Mouse (Mus musculus) neutrophil, adult 65 days (primary cell): Measurements from ENCODE around the gene Kif18b. TPM values are rescaled to one million over a fixed set of nuclear protein-coding genes. Genes with fewer than 3 reads are reported as not detected.

ENCODE experiments used
- total RNA-seq: library from RNA; stranded (reverse); gene quantifications from 2 replicates; pipeline ENCODE4 v1.2.4, GENCODE M21; 2023

Gene Kif18b
- 28.4 and 29.3 TPM in 2 replicates for total RNA-seq

DNA sequence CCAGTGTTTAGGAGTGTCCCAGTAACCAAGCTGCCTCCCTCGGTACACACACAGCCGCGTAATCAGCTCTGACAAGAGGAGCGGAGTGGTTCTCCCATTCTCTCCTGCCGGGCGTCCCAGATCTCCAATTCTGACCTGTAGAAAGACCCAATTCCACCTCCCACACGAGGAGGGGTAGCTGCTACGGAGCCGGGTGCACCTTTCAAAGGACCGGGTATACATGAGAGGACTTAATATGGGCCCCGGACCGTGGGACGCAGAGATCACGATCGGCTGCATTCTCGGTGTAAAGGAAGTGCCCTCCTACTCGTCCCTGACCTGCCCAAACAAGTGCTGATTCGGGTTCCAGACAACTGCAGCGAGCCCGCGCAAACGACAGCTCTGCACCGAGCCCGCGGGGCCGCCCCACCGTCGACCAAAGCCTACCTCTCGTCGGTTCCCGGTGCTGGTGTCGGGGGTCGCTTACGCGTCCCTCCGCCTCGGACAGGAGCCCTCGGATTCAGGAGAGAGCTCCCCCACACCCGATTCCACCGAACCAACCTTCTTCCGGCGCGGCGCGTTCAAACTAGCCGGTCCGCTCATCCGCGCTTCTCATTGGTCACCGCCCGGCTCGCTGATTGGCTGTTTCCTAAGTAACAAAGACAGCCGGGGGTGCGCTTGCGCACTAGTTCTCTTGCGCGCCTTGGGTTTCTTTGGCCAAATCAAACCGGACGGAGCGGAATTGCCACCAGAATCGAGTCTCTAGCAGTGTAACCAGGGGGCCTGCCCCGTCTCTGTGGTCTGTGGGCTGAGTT, at the start of gene Kif18b:
Kif18b (minus strand) TSS at position 568 of the 794 bp plus-strand sequence.

DNA sequence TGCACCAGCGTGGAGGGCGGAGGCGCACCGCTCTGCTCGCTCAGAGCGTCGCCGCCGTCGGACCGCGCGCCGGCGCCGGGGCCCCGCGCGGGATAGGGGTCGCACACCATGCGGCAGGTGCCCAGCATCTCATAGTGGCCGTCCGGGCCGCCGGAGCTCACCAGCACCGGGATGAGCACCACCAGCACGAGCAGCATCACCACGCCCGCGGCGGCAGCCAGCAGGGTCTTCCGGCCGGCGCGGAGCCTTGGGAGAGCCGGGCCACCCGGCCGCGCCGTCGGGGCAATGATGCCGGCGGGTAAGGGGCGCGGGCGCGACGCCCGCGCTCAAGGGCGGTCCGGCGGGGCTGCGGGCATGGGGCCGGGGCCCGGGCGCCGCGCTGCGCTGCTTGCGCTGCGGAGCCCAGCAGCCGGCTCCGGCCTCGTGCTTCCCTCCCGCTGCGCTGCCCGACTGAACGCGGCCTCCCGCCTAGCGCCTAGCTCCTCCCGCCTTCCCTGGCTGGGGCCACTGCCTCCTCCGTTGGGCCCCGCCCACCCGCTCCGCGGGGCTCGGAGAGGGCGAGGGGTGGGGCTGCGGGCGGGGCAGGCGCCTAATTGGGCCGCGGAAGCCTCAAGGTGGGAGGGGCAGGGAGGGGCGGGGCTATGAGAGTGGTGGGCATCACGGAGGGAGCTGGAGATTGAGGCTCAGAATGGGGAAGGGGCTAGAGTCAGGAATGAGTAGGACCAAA, 21.5 kb upstream of the Kif18b start, which contains the start of gene C1ql1:
C1ql1 (minus strand) TSS at position 424 of the 727 bp plus-strand sequence.

DNA sequence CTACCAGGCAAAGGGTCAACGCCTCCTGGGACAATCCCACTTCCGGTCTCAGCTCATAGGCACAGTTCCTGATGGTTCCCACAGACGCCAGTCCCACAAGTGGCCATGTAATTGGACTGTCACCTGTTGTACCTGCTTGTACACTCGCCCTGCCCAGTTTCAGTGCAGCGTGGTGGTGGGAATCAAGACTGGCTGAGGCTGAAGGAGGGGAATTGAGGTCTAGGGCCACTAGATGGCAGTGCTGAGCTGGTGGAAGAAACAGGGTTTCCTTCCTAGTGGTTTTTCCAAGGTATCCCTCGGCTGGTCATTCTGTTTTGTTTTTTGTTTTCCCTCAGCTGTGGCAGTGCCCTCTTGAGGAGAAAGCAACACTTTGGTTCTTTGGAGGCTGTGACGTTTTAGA, 24.2 kb downstream of the Kif18b start, which contains the start of gene Gfap:
Gfap (minus strand) TSS at position 150 of the 400 bp plus-strand sequence.

DNA sequence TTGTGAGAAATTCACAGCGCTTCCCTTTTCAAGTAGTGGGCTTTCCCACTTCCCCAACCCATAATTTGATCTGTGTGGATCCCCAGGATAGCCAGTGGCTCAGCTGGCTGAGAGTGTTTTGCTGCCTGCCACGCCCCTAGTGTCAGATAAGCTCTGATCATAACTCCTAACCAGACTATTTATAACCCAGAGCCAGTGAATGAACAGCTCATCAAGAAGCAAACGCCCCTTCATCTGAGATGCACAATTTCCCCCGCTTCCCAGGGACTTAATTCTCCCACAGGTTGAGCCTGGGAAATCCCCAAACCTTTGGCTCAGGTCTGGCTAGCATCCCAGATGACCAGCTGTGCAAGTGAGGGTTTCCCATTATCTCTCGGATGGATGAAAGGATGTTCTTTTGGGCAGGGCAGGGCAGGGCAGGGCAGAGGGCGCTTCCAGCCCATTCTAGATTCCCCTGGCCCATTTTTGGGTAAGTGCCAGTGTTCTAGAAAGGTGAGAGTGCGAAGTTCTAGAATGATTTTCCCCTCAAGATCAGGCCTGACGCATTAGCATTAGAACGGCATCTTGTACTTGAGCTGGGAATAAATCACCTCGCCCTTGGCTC, 40.2 kb downstream of the Kif18b start, which contains the start of gene Fam187a:
Fam187a (plus strand) TSS at position 554 of the 604 bp plus-strand sequence.

DNA sequence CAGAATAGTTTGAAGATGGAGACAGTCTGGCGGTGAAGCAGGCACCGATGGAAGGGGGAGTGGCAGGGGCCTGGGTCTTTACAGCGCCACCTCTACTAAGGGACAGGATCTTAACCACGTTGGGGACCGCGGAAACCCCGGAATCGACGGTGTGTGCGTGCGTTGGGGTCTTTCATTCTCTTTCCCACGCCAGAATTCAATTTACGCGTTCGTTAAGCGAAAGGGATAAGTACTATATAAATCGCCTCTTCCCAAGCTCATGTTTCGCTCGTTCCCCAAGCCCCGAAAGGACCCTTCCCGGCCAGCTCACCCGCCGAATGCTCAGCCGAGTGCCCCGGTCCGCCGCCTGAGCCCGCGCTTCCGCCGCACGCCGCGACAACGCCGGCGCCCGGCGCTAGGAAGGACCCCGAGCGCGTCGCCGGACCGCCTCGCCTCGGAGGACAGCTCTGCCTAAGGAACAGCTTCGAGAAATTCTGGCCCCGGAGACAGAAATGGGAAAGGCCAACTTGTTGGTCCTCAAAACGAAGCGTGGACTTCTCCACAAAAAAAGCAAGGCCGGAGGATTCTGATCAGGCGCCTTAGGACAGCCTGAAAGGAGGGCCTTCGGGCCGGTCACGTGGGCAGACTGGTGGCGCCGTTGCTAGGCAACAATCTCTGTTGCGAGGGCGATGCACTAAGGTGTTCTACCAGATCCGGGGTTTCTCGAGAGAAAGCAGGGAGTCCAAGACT, 44.2 kb downstream of the Kif18b start, which contains the start of the genes Eftud2 and Ccdc103:
Eftud2 (minus strand) TSS at position 401 of the 729 bp plus-strand sequence.
Ccdc103 (plus strand) TSS at position 620 of the 729 bp plus-strand sequence.

Other genes starting within 250 kb of the Kif18b start
- 9.4 and 13.0 TPM in 2 replicates for gene Ccdc43, start 227.3 kb downstream of the Kif18b start, total RNA-seq
- gene Adam11, start 163.7 kb downstream of the Kif18b start, total RNA-seq: 0.45 and 1.1 TPM in 2 replicates
- gene Gjc1, start 105.4 kb downstream of the Kif18b start, total RNA-seq: not detected in 2 replicates
- gene Higd1b, start 89.3 kb downstream of the Kif18b start, total RNA-seq: not detected in 2 replicates
- gene Eftud2, start 44.1 kb downstream of the Kif18b start, total RNA-seq: 55.5 and 65.6 TPM in 2 replicates
- gene Ccdc103, start 43.9 kb downstream of the Kif18b start, total RNA-seq: not detected in 2 replicates
- not detected in 2 replicates for gene Fam187a, start 40.0 kb downstream of the Kif18b start, total RNA-seq
- 1.9 TPM in 1 of 2 replicates, not detected in the other for gene Gfap, start 24.2 kb downstream of the Kif18b start, total RNA-seq
- not detected in 2 replicates for gene C1ql1, start 21.6 kb upstream of the Kif18b start, total RNA-seq
- gene Nmt1, start 103.1 kb upstream of the Kif18b start, total RNA-seq: 55.1 and 65.6 TPM in 2 replicates
- gene Dcakd, start 103.2 kb upstream of the Kif18b start, total RNA-seq: 18.7 and 19.1 TPM in 2 replicates
- gene Plcd3, start 176.5 kb upstream of the Kif18b start, total RNA-seq: not detected in 2 replicates
- gene Acbd4, start 176.6 kb upstream of the Kif18b start, total RNA-seq: 16.4 and 20.0 TPM in 2 replicates
- gene Hexim1, start 191.1 kb upstream of the Kif18b start, total RNA-seq: 53.1 and 61.2 TPM in 2 replicates
- 1.5 and 1.7 TPM in 2 replicates for gene Hexim2, start 207.3 kb upstream of the Kif18b start, total RNA-seq
- 708 and 878 TPM in 2 replicates for gene Fmnl1, start 246.0 kb upstream of the Kif18b start, total RNA-seq